Mouse (Mus musculus): ENCODE measurements around the gene Icos. TPM values are rescaled to one million over a fixed set of nuclear protein-coding genes. Genes with fewer than 3 reads are reported as not detected.

The Icos gene
- polyA plus RNA-seq, 1 experiment from 2014 or later = 0.08 TPM

DNA sequence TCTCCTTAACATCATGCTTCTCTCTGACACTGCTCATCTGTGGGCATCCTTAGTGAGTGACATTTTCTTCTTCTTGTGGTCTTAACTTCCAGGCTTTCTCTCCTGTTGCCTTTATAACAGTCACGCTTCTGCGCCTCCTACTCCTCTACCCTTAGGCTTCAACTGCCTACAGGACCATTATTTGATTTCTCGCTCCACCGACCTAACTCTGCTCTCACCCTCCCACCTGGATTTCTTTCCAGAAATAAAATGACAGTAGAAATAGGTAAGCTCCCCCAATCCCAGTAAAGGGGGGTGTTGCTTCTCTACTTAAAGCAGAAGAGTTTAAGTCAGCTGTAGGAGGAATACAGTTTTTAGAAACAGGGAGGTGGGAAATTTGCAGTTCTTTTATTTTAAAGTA lies 62.7 kb downstream of the Icos start:
- no peak overlapping the region for H3K27ac ChIP-seq (ENCODE audit: low read depth, low read length)
- no peaks in the 10 kb centered on the region for H3K9me3 ChIP-seq (ENCODE audit: control insufficient read depth, low read length)
- 86% methylated on average over 4 of the region's 4 CpGs for WGBS
- H3K27me3 ChIP-seq (ENCODE audit: control insufficient read depth, insufficient read depth, low read length) = no peaks in the 10 kb centered on the region
- no peaks in the 10 kb centered on the region for H3K36me3 ChIP-seq (ENCODE audit: control insufficient read depth, insufficient read depth, low read length)
- H3K4me3 ChIP-seq (ENCODE audit: low read depth, low read length) = no peak overlapping the region
- H3K9ac ChIP-seq (replicated peaks; ENCODE audit: low read depth, low read length) = no peak overlapping the region
- ATAC-seq (ENCODE audit: low read depth) = no peak
- H3K4me2 ChIP-seq (ENCODE audit: low read depth, low read length) = no peak overlapping the region
- no peaks in the 10 kb centered on the region for H3K4me1 ChIP-seq (ENCODE audit: control insufficient read depth, insufficient read depth, low read length)

- H3K36me3 ChIP-seq (ENCODE audit: control insufficient read depth, insufficient read depth, low read length) = no peaks in the 10 kb centered on the region
- ATAC-seq (ENCODE audit: low read depth) = no peak
- H3K27me3 ChIP-seq (ENCODE audit: control insufficient read depth, insufficient read depth, low read length) = no peaks in the 10 kb centered on the region
- H3K4me3 ChIP-seq (ENCODE audit: low read depth, low read length) = no peak overlapping the region
- 89% methylated on average over 2 of the region's 2 CpGs for WGBS
- no peaks in the 10 kb centered on the region for H3K4me1 ChIP-seq (ENCODE audit: control insufficient read depth, insufficient read depth, low read length)
- no peak overlapping the region for H3K27ac ChIP-seq (ENCODE audit: low read depth, low read length)
- H3K9me3 ChIP-seq (ENCODE audit: control insufficient read depth, low read length) = no peaks in the 10 kb centered on the region
- H3K4me2 ChIP-seq (ENCODE audit: low read depth, low read length) = no peak overlapping the region
- H3K9ac ChIP-seq (replicated peaks; ENCODE audit: low read depth, low read length) = no peak overlapping the region
Observed at GRCm38 (mm10) chr1:61042842-61043241, 65.1 kb downstream of the Icos start.

DNA sequence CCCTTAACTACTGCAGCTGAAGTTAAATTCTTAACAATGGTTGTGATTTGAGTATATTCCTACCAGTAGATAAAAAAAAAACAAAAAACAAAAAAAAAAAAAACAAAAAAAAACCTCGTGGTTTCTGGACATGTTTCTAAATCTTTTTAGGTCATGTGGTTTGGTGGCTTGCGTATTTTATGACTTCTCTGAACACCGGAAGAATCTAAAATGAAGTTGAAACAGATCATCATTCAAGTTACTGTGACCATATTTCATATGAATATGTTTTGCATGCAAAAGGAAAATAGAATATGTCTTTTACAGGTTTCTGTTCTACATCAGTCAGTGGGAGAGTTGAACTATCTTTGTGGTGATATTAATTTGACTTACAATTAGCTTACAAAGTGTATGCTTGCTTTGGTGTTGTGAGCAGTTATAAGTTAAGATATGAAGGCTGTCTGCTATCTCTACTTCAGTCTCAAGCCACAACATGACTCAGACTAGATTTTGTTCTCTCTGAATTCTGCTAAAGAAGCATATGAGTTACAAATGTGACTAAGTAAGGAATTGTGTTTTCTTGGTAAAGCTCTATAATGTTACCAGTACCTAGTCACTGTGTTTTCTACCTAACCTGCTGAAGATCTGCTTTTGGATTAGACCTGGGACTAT lies 68.5 kb downstream of the Icos start:
- 88% methylated on average over 3 of the region's 3 CpGs for WGBS
- Histone ChIP-seq H3K4me2 (ENCODE audit: low read depth, low read length) (no peak overlapping the region), H3K36me3 (ENCODE audit: control insufficient read depth, insufficient read depth, low read length) (no peaks in the 10 kb centered on the region), H3K4me3 (ENCODE audit: low read depth, low read length) (no peak overlapping the region), H3K9ac (replicated peaks; ENCODE audit: low read depth, low read length) (no peak overlapping the region), H3K9me3 (ENCODE audit: control insufficient read depth, low read length) (no peaks in the 10 kb centered on the region), H3K4me1 (ENCODE audit: control insufficient read depth, insufficient read depth, low read length) (no peaks in the 10 kb centered on the region), H3K27ac (ENCODE audit: low read depth, low read length) (no peak overlapping the region), H3K27me3 (ENCODE audit: control insufficient read depth, insufficient read depth, low read length) (no peaks in the 10 kb centered on the region)
- ATAC-seq (ENCODE audit: low read depth) = no peak

- ATAC-seq (ENCODE audit: low read depth) = no peak
- Histone ChIP-seq H3K4me3 (ENCODE audit: low read depth, low read length) (no peak overlapping the region), H3K27ac (ENCODE audit: low read depth, low read length) (no peak overlapping the region), H3K4me2 (ENCODE audit: low read depth, low read length) (no peak overlapping the region), H3K27me3 (ENCODE audit: control insufficient read depth, insufficient read depth, low read length) (no peaks in the 10 kb centered on the region), H3K9me3 (ENCODE audit: control insufficient read depth, low read length) (no peaks in the 10 kb centered on the region), H3K4me1 (ENCODE audit: control insufficient read depth, insufficient read depth, low read length) (no peaks in the 10 kb centered on the region), H3K9ac (replicated peaks; ENCODE audit: low read depth, low read length) (no peak overlapping the region), H3K36me3 (ENCODE audit: control insufficient read depth, insufficient read depth, low read length) (no peaks in the 10 kb centered on the region)
- WGBS = 92% methylated on average over 3 of the region's 3 CpGs
Observed at GRCm38 (mm10) chr1:61047336-61047735, 69.6 kb downstream of the Icos start.

Other genes with a start within 250 kb of the Icos start
- not detected in 2 replicates for gene Ctla4, start 90.9 kb upstream of the Icos start, polyA plus RNA-seq (2014; fragmentation: Nextera tagmentation; extraction: Ambion mirVana)

Data from neural tube, embryonic 14.5 days (tissue).